Mouse (Mus musculus): ENCODE measurements at regions not wholly inside any gene's neighbourhood (a gene's known extent, or its start where the extent isn't known, plus 50 kb on each side); places are given as distances from the start of the nearest gene placed in this dataset.

GRCm38 (mm10) chr16:93287520-93287919 is 316.3 kb downstream of the Setd4 start:
- TF ChIP-seq CTCF (conservative IDR thresholded peaks at IDR 0.05; ENCODE audit: low read length) (no peak), POU5F1 (IDR thresholded peaks at IDR 0.05; ENCODE audit: borderline replicate concordance, low read length) (no peak), NANOG (IDR thresholded peaks at IDR 0.05; ENCODE audit: borderline replicate concordance, low read length) (no peak)

Measured in E14TG2a.4 (cell line).